Mouse (Mus musculus) ES-Bruce4 (cell line): ENCODE data around the gene Hoxa9. TPM values are rescaled to one million over a fixed set of nuclear protein-coding genes. Genes with fewer than 3 reads are reported as not detected.

Experiments
- H3K27ac ChIP-seq: 2 replicates; pipeline ENCODE4 v1.5.1; 2012; ENCODE audit warnings: low read length, inconsistent platforms; ENCODE audit not compliant: insufficient read depth
- H3K27me3 ChIP-seq: 2 replicates; pipeline ENCODE4 v1.6.1; 2012; ENCODE audit warnings: mild to moderate bottlenecking, low read length, inconsistent platforms; ENCODE audit not compliant: control insufficient read depth, poor library complexity, insufficient read depth, severe bottlenecking
- H3K36me3 ChIP-seq: 2 replicates; pipeline ENCODE4 v1.6.1; 2012; ENCODE audit warnings: inconsistent platforms, mild to moderate bottlenecking, low read length, moderate library complexity; ENCODE audit not compliant: control insufficient read depth, poor library complexity, insufficient read depth, severe bottlenecking
- H3K4me1 ChIP-seq: one replicate; pipeline ENCODE4 v1.8.1; 2011; ENCODE audit warnings: low read length; ENCODE audit not compliant: control insufficient read depth, insufficient read depth
- H3K4me3 ChIP-seq: 2 replicates; pipeline ENCODE4 v1.5.1; 2011; ENCODE audit warnings: low read depth, mild to moderate bottlenecking, low read length
- H3K9ac ChIP-seq: 2 replicates; pipeline ENCODE4 v1.6.1; 2012; ENCODE audit warnings: low read depth, mild to moderate bottlenecking, inconsistent platforms; ENCODE audit not compliant: poor library complexity, severe bottlenecking
- H3K9me3 ChIP-seq: replicated peaks from 2 replicates; pipeline ENCODE4 v1.6.1; 2012; ENCODE audit warnings: mild to moderate bottlenecking, low read length, inconsistent platforms; ENCODE audit not compliant: control insufficient read depth, poor library complexity, insufficient read depth, severe bottlenecking
- CTCF ChIP-seq: IDR thresholded peaks from one replicate; pipeline ENCODE4 v1.8.1; 2011; ENCODE audit warnings: low read depth, low read length
- EP300 ChIP-seq: IDR thresholded peaks from 2 replicates; pipeline ENCODE4 v1.6.1; 2011; ENCODE audit warnings: low read depth, low read length; ENCODE audit not compliant: insufficient read depth
- POLR2A ChIP-seq: IDR thresholded peaks from one replicate; pipeline ENCODE4 v1.8.1; 2011; ENCODE audit warnings: low read length; ENCODE audit not compliant: insufficient read depth
- polyA plus RNA-seq: library from polyadenylated mRNA; stranded (reverse); fragments of >200 nt; gene quantifications from 2 replicates; pipeline ENCODE4 v1.2.4, GENCODE M21; 2011; ENCODE audit warnings: low read depth; ENCODE audit not compliant: missing spikeins, insufficient read depth, insufficient read length

Hoxa9 gene
- polyA plus RNA-seq, 1 experiment = not detected

DNA sequence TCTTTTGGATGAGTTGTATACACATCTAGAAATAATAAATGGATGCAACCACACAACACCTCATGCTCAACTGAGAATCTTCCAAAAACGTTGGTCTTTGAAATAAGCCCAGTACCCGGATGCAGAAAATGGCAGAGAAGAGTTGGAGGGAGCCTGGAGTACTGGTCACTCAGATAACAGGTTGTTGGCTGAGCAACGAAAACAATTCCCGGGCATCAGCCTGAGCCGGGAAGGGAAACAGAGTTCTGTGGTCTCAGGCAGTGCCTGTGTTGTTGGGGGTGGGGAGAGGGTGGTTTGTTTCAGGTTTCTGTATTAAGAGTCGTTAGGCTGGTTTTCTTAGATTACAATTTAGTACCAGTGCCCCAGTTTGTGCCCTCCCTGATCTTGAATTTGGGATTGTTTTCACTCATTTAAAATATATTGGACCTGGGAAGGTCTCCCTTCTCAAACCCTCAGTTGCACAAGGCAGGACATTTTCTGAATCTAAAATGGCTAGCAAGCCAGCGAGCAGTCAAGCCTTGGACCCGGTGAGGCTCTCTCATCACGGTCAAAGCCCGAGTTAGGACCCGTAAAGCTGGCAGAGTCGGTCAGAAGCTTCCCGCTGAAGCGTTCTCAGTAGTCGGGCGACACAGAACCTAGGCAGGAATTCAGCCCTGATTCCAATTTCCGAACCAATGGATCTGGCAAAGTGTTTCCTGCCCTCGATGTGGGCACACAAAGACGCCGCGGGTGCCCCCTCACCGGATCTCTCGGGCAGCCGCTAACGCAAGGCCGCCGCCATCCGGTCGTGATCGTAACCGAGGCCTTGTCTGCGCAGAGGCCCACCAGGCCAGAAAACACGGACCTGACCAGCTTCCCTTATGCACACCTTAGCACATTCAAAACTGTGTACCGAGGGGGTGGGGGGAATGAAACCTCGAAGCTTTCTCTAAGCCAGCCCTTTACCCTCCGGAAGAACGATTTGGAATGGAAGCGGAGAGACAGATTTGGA is 2.1 kb downstream of the Hoxa9 start:
- TF ChIP-seq EP300 = no peak
- no peak for TF ChIP-seq POLR2A
- TF ChIP-seq CTCF = no peak
- Histone ChIP-seq H3K36me3 (no peaks in the 10 kb centered on the region), H3K9ac (no peak overlapping the region), H3K9me3 (no peaks in the 10 kb centered on the region), H3K4me1 (no peaks in the 10 kb centered on the region), H3K27ac (no peak overlapping the region), H3K27me3 (peaks cover 71% of the 10 kb centered on the region), H3K4me3 (no peak overlapping the region)

DNA sequence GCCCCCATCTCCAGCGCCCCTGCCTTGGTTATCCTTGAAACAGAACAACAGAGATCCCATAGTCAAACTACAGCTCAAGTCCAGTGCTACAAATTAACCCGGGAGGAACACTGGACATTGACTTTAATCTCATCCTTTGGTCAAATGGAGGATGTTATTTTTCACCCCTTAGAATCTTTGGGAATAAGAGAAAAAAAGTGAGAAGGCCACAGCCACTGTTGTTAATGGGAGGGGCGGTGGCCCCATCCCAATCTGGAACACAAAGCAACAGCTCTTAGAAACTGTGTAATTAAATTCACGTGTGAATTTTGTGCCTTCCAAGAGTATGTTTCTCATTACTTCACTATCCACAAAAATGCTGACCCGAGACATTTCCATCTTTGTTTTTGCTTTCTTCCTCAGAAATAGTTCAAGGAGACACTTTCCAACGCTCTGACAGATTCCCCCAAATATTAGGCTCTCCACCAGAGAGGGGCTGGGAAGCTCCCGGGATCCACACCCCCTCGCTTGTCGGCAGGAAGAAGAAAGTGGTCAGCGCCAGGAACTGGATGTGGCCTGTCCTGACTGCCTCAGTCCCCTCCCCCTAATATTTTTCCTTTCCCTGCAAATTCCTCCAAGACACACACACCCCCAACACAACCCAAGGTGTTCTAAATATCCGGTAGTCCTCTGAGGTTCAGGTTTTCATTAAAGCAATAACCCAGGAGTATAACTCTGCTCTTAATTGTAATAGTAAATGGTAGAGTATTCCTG is 3.2 kb downstream of the Hoxa9 start:
- Histone ChIP-seq H3K9ac (no peak overlapping the region), H3K9me3 (no peaks in the 10 kb centered on the region), H3K4me3 (no peak overlapping the region), H3K27me3 (peaks cover 62% of the 10 kb centered on the region), H3K36me3 (no peaks in the 10 kb centered on the region), H3K27ac (no peak overlapping the region), H3K4me1 (no peaks in the 10 kb centered on the region)
- no peak for TF ChIP-seq EP300
- no peak for TF ChIP-seq CTCF
- no peak for TF ChIP-seq POLR2A

DNA sequence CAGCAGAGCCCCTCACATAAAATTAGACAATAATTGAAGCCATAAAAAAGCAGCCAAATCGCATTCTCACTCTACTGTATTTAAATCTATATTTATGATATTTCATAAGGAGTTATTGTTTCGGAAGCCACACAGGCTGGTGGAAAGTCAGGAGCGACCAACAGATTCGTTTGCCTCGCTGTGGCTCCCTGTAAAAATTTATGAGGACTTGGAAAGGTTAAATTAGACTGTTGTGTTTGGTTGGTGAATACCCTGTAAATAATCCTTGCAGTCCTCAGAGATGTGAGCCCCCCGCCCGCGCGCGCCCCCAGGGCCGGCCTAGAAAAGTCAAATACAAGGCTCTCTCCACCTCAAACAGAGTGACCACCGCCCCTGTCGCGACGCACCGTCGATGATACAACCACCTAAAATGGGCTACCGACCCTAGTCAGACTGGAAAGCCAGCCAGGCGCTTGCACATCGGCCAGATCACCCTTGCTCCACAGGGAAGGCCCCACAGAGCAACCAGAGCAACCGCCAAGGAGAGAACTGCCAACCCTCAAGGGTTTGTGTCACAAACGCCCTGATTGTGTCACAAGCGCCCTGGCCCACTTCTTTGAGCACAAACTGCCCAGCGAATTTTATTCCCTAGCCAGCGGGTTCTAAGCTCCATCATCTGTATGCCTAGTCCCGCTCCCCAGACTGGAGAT is 4.2 kb downstream of the Hoxa9 start:
- H3K27me3 ChIP-seq = peaks cover 62% of the 10 kb centered on the region
- no peak overlapping the region for H3K27ac ChIP-seq

DNA sequence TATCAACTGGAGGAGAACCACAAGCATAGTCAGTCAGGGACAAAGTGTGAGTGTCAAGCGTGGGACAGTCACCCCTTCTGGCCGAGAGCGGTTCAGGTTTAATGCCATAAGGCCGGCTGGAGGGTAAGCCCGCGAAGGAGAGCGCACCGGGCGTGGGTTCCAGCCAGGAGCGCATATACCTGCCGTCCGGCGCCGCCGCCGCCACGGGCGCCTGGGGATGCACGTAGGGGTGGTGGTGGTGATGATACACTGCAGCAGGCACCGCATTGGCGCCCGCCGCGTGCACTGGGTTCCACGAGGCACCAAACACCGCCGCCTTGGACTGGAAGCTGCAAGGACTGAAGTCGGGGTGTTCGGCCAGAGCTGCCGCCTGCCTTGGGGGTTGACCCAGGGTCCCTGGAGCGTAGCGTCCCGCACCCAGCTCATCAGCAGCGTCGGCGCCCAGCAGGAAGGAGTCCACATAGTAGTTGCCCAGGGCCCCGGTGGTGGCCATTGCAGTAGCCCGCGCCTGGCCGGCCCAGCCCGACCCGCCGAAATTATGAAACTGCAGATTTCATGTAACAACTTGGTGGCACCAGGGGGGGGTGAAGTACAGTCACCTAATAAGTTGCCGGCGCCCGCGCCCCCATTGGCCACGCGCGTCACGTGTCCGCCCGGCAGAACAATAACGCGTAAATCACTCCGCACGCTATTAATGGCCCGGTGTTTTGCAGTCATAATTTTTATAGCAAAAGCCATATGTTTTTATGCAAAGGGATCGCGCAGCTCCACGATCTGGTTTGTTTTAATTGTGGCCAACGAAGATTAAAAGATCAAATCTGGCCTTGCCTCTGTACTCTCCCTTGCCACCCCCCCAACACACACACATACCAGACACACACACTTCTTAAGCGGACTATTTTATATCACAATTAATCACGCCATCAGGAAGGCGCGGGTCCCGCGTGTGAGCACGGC is 5.0 kb downstream of the Hoxa9 start:
- H3K4me1 ChIP-seq = no peaks in the 10 kb centered on the region
- H3K27ac ChIP-seq = no peak overlapping the region
- H3K9ac ChIP-seq = no peak overlapping the region
- H3K27me3 ChIP-seq = peaks cover 62% of the 10 kb centered on the region
- TF ChIP-seq EP300 (no peak), CTCF (no peak), POLR2A (no peak)
- H3K4me3 ChIP-seq = peak overlapping the region; percentile 30
- no peaks in the 10 kb centered on the region for H3K36me3 ChIP-seq
- no peaks in the 10 kb centered on the region for H3K9me3 ChIP-seq

More for the DNA sequence above, 4.2 kb downstream of the Hoxa9 start:
- no peak for TF ChIP-seq CTCF
- no peak for TF ChIP-seq POLR2A
- no peak for TF ChIP-seq EP300
- no peak overlapping the region for H3K9ac ChIP-seq
- no peaks in the 10 kb centered on the region for H3K36me3 ChIP-seq
- H3K9me3 ChIP-seq = no peaks in the 10 kb centered on the region
- no peak overlapping the region for H3K4me3 ChIP-seq
- H3K4me1 ChIP-seq = no peaks in the 10 kb centered on the region
